Mouse (Mus musculus): ENCODE data around the gene Cnot9.

- TF ChIP-seq TAL1 (IDR thresholded peaks at IDR 0.05; ENCODE audit: low read length), result no peak
- TF ChIP-seq GATA1 (IDR thresholded peaks at IDR 0.05; ENCODE audit: low read length), result no peak
Observed at GRCm38 (mm10) chr1:74505721-74506464, at the start of gene Cnot9.
